Mouse (Mus musculus): ENCODE results near the gene Chd6. TPM values are rescaled to one million over a fixed set of nuclear protein-coding genes. Genes with fewer than 3 reads are reported as not detected.

Chd6 gene
- total and polyA plus RNA-seq, 3 experiments, result 12.2 to 66.8 (median 42.9) TPM

DNA sequence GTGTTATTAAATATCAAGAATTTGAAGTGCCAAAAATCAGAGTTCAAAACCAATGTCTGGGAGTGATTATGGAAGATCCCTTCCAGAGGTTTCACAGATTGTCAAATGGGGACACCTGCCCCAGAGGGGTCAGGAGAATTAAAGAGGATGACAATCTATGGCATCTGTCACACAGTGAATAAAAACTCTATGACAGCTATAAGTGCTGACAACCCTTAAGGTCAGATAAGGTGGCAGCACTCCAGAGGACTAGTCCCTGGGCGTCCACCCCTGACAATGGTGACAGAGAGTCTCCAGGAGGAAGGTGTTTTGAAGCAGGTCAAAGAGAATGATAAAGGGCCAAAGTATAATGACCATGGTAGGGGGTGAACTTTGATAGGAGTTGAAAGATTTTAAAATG, 44.0 kb downstream of the Chd6 start:
- H3K4me3 ChIP-seq, result no peak overlapping the region
- no peak overlapping the region for H3K9ac ChIP-seq (ENCODE audit: low read depth, low read length)
- peaks cover 7% of the 10 kb centered on the region for H3K79me2 ChIP-seq (replicated peaks; ENCODE audit: control insufficient read depth, insufficient read depth, low read length)
- intact Hi-C loops (cut with DNase I), result no loop called here
- no peak for DNase-seq
- H3K4me1 ChIP-seq (ENCODE audit: control insufficient read depth, insufficient read depth, low read length), result peaks cover 6% of the 10 kb centered on the region
- peaks cover 7% of the 10 kb centered on the region for H3K36me3 ChIP-seq (ENCODE audit: control insufficient read depth, insufficient read depth, low read length)
- WGBS, result 34% methylated on average over 1 of the region's 1 CpGs
- H3K27ac ChIP-seq, result no peak overlapping the region
- TF ChIP-seq EP300 (IDR thresholded peaks at IDR 0.05; ENCODE audit: insufficient read depth, low read depth, low read length) (no peak), CTCF (IDR thresholded peaks at IDR 0.05) (no peak), POLR2A (IDR thresholded peaks at IDR 0.05; ENCODE audit: insufficient read depth, low read depth, low read length) (no peak)
- no peaks in the 10 kb centered on the region for H3K27me3 ChIP-seq (ENCODE audit: control insufficient read depth, insufficient read depth, low read length)

GRCm38 (mm10) chr2:161058841-161059240, 50.0 kb downstream of the Chd6 start:
- H3K36me3 ChIP-seq (ENCODE audit: control insufficient read depth, insufficient read depth, low read length), result no peaks in the 10 kb centered on the region; the same call in 1 of the 2 replicates
- H3K79me2 ChIP-seq (replicated peaks; ENCODE audit: control insufficient read depth, insufficient read depth, low read length), result peaks cover 6% of the 10 kb centered on the region; the same call in 1 of the 2 replicates
- H3K4me3 ChIP-seq, result no peak overlapping the region
- DNase-seq, result no peak
- intact Hi-C loops (cut with DNase I), result no loop called here
- H3K27ac ChIP-seq, result no peak overlapping the region
- H3K27me3 ChIP-seq (ENCODE audit: control insufficient read depth, insufficient read depth, low read length), result no peaks in the 10 kb centered on the region
- H3K4me1 ChIP-seq (ENCODE audit: control insufficient read depth, insufficient read depth, low read length), result peaks cover 2% of the 10 kb centered on the region; the same call in 1 of the 2 replicates
- H3K9ac ChIP-seq (ENCODE audit: low read depth, low read length), result no peak overlapping the region
- no peak for TF ChIP-seq POLR2A (IDR thresholded peaks at IDR 0.05; ENCODE audit: insufficient read depth, low read depth, low read length)
- 82% methylated on average over 4 of the region's 4 CpGs for WGBS

DNA sequence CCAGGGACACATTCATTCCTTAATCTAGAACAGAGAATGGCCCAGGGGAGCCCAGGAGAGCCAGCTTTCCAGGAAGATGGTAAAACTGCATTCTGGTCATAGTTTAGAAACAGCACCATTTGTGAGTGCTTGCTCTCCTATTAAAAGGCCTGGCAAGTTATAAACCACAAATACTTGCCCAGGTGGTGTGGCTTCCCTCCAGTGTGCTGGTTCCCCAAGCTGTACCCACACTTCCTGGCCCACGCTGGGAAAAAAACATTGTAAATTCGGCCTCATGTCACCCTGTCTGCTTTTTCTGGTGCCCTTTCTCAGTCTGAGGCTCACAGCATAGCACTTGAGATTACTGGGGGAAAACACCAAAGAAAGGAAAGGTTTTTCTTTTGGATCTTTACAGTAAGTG, 55.1 kb downstream of the Chd6 start:
- Histone ChIP-seq H3K27ac (no peak overlapping the region), H3K9ac (ENCODE audit: low read depth, low read length) (no peak overlapping the region), H3K79me2 (replicated peaks; ENCODE audit: control insufficient read depth, insufficient read depth, low read length) (peaks cover 2% of the 10 kb centered on the region; the same call in 1 of the 2 replicates), H3K4me1 (ENCODE audit: control insufficient read depth, insufficient read depth, low read length) (no peaks in the 10 kb centered on the region; the same call in 1 of the 2 replicates), H3K27me3 (ENCODE audit: control insufficient read depth, insufficient read depth, low read length) (no peaks in the 10 kb centered on the region), H3K36me3 (ENCODE audit: control insufficient read depth, insufficient read depth, low read length) (no peaks in the 10 kb centered on the region; the same call in 1 of the 2 replicates), H3K4me3 (no peak overlapping the region)
- no peak for DNase-seq
- intact Hi-C loops (cut with DNase I), result no loop called here
- TF ChIP-seq CTCF (IDR thresholded peaks at IDR 0.05) (no peak), POLR2A (IDR thresholded peaks at IDR 0.05; ENCODE audit: insufficient read depth, low read depth, low read length) (no peak), EP300 (IDR thresholded peaks at IDR 0.05; ENCODE audit: insufficient read depth, low read depth, low read length) (no peak)
- 63% methylated on average over 2 of the region's 2 CpGs for WGBS

GRCm38 (mm10) chr2:161052175-161052574, 56.7 kb downstream of the Chd6 start:
- TF ChIP-seq POLR2A (IDR thresholded peaks at IDR 0.05; ENCODE audit: insufficient read depth, low read depth, low read length) (no peak), EP300 (IDR thresholded peaks at IDR 0.05; ENCODE audit: insufficient read depth, low read depth, low read length) (no peak), CTCF (IDR thresholded peaks at IDR 0.05) (no peak)
- H3K9ac ChIP-seq (ENCODE audit: low read depth, low read length), result no peak overlapping the region
- H3K79me2 ChIP-seq (replicated peaks; ENCODE audit: control insufficient read depth, insufficient read depth, low read length), result peaks cover 2% of the 10 kb centered on the region; the same call in 1 of the 2 replicates
- H3K4me1 ChIP-seq (ENCODE audit: control insufficient read depth, insufficient read depth, low read length), result no peaks in the 10 kb centered on the region; the same call in 1 of the 2 replicates
- intact Hi-C loops (cut with DNase I), result no loop called here
- H3K4me3 ChIP-seq, result no peak overlapping the region
- no peaks in the 10 kb centered on the region for H3K27me3 ChIP-seq (ENCODE audit: control insufficient read depth, insufficient read depth, low read length)
- WGBS, result 92% methylated on average over 5 of the region's 5 CpGs
- no peaks in the 10 kb centered on the region; the same call in none of the 2 replicates for H3K36me3 ChIP-seq (ENCODE audit: control insufficient read depth, insufficient read depth, low read length)
- no peak for DNase-seq
- H3K27ac ChIP-seq, result no peak overlapping the region

DNA sequence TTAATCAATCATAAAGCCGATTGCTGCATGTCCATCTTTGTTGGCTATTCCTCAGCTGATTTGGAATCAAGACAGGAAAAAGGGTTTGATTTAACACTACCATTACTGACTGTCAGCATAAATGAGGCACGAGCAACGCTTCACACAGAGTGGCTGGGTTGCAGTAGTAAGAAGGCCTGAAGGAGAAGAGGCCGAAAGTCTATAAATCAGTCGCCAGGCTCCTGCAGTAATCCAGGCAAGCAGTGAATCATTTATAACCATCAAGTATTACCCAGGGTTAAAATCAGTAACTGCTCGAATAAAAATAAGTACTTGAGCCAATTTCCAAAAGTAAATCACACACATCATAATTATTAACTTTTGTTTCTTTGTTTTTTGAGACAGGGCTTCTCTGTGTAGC, 59.4 kb downstream of the Chd6 start:
- 84% methylated on average over 6 of the region's 6 CpGs for WGBS
- H3K9ac ChIP-seq (ENCODE audit: low read depth, low read length), result no peak overlapping the region
- H3K79me2 ChIP-seq (replicated peaks; ENCODE audit: control insufficient read depth, insufficient read depth, low read length), result no peaks in the 10 kb centered on the region
- no peak for DNase-seq
- no peaks in the 10 kb centered on the region; the same call in 1 of the 2 replicates for H3K4me1 ChIP-seq (ENCODE audit: control insufficient read depth, insufficient read depth, low read length)
- TF ChIP-seq POLR2A (IDR thresholded peaks at IDR 0.05; ENCODE audit: insufficient read depth, low read depth, low read length) (no peak), CTCF (IDR thresholded peaks at IDR 0.05) (no peak), EP300 (IDR thresholded peaks at IDR 0.05; ENCODE audit: insufficient read depth, low read depth, low read length) (no peak)
- no peak overlapping the region for H3K27ac ChIP-seq
- intact Hi-C loops (cut with DNase I), result no loop called here
- H3K27me3 ChIP-seq (ENCODE audit: control insufficient read depth, insufficient read depth, low read length), result no peaks in the 10 kb centered on the region
- no peak overlapping the region for H3K4me3 ChIP-seq
- H3K36me3 ChIP-seq (ENCODE audit: control insufficient read depth, insufficient read depth, low read length), result no peaks in the 10 kb centered on the region; the same call in none of the 2 replicates

DNA sequence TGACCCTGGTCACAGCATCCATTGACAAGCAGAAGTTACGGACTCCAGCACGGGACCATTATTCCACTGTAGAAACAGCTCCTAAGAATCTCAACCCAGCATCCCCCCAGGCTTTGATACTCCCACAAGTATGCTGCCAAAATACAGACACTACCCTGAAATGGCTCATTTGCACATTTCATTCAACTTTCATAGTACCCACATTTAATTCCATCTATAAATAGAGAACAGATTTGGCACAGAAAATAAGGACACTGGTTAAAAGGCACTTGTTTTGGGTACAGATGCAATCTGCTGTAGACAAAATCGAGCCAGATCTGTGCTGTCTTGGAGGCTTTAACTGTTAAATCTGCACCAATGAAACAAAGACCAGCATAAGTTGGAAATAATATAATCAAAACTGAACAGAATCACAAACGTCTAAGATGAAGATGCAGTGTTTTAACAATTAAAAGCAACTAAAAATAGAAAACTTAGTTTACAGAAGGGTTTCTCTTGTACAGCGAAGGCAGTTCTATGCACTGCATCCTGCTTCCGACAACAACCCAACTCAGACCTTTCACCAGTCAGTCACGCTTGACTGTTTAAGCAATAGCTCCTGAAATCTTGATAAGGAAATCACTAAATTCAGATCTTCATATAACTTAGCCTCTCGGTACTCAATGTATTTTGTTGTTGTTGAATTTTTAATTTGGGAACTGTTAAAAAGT, 64.2 kb downstream of the Chd6 start:
- Histone ChIP-seq H3K4me3 (no peak overlapping the region), H3K27ac (no peak overlapping the region), H3K27me3 (ENCODE audit: control insufficient read depth, insufficient read depth, low read length) (no peaks in the 10 kb centered on the region), H3K4me1 (ENCODE audit: control insufficient read depth, insufficient read depth, low read length) (no peaks in the 10 kb centered on the region), H3K36me3 (ENCODE audit: control insufficient read depth, insufficient read depth, low read length) (no peaks in the 10 kb centered on the region; the same call in none of the 2 replicates), H3K79me2 (replicated peaks; ENCODE audit: control insufficient read depth, insufficient read depth, low read length) (peaks cover 2% of the 10 kb centered on the region; the same call in 1 of the 2 replicates), H3K9ac (ENCODE audit: low read depth, low read length) (no peak overlapping the region)
- TF ChIP-seq CTCF (IDR thresholded peaks at IDR 0.05), result no peak
- no peak for TF ChIP-seq EP300 (IDR thresholded peaks at IDR 0.05; ENCODE audit: insufficient read depth, low read depth, low read length)
- TF ChIP-seq POLR2A (IDR thresholded peaks at IDR 0.05; ENCODE audit: insufficient read depth, low read depth, low read length), result no peak
- intact Hi-C loops (cut with DNase I), result no loop called here
- no peak for DNase-seq
- WGBS, result 87% methylated on average over 8 of the region's 8 CpGs

Data from heart, adult 2 months (tissue).